Mouse (Mus musculus) kidney, embryonic 14.5 days (tissue): ENCODE measurements around the gene Steap3. TPM values are rescaled to one million over a fixed set of nuclear protein-coding genes. Genes with fewer than 3 reads are reported as not detected.

ENCODE experiments used
- ATAC-seq: fragments of 200-750 bp; cut with Nextera tagmentation; 2 replicates; pipeline ENCODE4 v1.8.0; 2017; ENCODE audit warnings: moderate number of reproducible peaks, mild to moderate bottlenecking, moderate TSS enrichment, moderate library complexity; ENCODE audit not compliant: low FRiP score, low TSS enrichment
- H3K27ac ChIP-seq: fragments of 300-500 bp; sonication (generic); 2 replicates; pipeline ENCODE4 v1.5.1; 2014; ENCODE audit warnings: low read depth, mild to moderate bottlenecking, low read length, moderate library complexity, mixed read lengths
- H3K27me3 ChIP-seq: fragments of 300-500 bp; sonication (generic); 2 replicates; pipeline ENCODE4 v1.6.1; 2014; ENCODE audit warnings: mild to moderate bottlenecking, low read length; ENCODE audit not compliant: control insufficient read depth, insufficient read depth
- H3K36me3 ChIP-seq: fragments of 300-500 bp; sonication (generic); 2 replicates; pipeline ENCODE4 v1.6.1; 2014; ENCODE audit warnings: low read length, mixed read lengths; ENCODE audit not compliant: control insufficient read depth, insufficient read depth
- H3K4me1 ChIP-seq: fragments of 300-500 bp; sonication (generic); 2 replicates; pipeline ENCODE4 v1.6.1; 2014; ENCODE audit warnings: low read length, mixed read lengths; ENCODE audit not compliant: control insufficient read depth, insufficient read depth
- H3K4me2 ChIP-seq: fragments of 300-500 bp; sonication (generic); replicated peaks from 2 replicates; pipeline ENCODE4 v1.6.1; 2014; ENCODE audit warnings: low read depth, mild to moderate bottlenecking, low read length
- H3K4me3 ChIP-seq: fragments of 300-500 bp; sonication (generic); 2 replicates; pipeline ENCODE4 v1.5.1; 2014; ENCODE audit warnings: mild to moderate bottlenecking, low read length
- H3K9ac ChIP-seq: fragments of 300-500 bp; sonication (generic); 2 replicates; pipeline ENCODE4 v1.6.1; 2014; ENCODE audit warnings: low read depth, mild to moderate bottlenecking, low read length, moderate library complexity
- H3K9me3 ChIP-seq: fragments of 300-500 bp; sonication (generic); 2 replicates; pipeline ENCODE4 v1.6.1; 2016; ENCODE audit warnings: low read length; ENCODE audit not compliant: control insufficient read depth
- WGBS: fragments of 180-500 bp; shearing (Covaris S2); extraction: QIAGEN DNeasy Blood & Tissue Kit; methylation state at CpG from one replicate; pipeline ENCODE4 v1.1.7; 2014; 5-methylcytosine and 5-hydroxymethylcytosine counted together
- polyA plus RNA-seq: library from polyadenylated mRNA; unstranded; fragments of >200 nt; fragmentation: Nextera tagmentation; extraction: Ambion mirVana; gene quantifications from 2 replicates; pipeline ENCODE4 v1.2.1, GENCODE M21; 2014

Gene Steap3
- polyA plus RNA-seq, 1 experiment from 2014 or later, result 2.2 TPM

- Histone ChIP-seq H3K27me3 (no peaks in the 10 kb centered on the region), H3K4me1 (no peaks in the 10 kb centered on the region; the same call in 1 of the 2 replicates), H3K27ac (no peak overlapping the region), H3K4me3 (no peak overlapping the region), H3K36me3 (no peaks in the 10 kb centered on the region), H3K4me2 (no peak overlapping the region), H3K9ac (no peak overlapping the region), H3K9me3 (no peaks in the 10 kb centered on the region)
- WGBS, result 30% methylated on average over 9 of the region's 9 CpGs
- no peak; the same call in 1 of the 2 replicates for ATAC-seq
Observed at GRCm38 (mm10) chr1:120258744-120259143, 13.8 kb downstream of the Steap3 start.

DNA sequence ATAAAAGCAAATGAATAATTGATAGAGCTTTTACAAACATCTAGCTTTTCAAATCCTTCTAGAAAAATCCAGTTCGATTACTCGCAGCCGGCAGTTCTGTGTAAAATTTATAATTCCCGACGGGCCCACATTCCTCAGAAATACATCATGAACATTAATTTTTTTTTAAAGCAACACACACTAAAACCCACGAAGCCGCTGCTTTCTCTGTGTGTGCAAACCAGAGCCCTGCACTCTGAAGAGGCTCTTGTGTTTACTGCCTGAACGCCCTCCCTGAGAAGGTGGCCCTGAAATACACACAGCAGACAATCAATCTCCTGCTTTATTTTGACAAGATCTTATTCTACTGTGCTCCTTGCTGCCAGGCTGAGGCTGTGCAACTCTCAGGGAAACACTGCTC, 14.3 kb downstream of the Steap3 start:
- H3K27ac ChIP-seq, result no peak overlapping the region
- H3K36me3 ChIP-seq, result no peaks in the 10 kb centered on the region
- H3K4me1 ChIP-seq, result no peaks in the 10 kb centered on the region; the same call in 1 of the 2 replicates
- H3K4me2 ChIP-seq, result no peak overlapping the region
- 48% methylated on average over 8 of the region's 8 CpGs for WGBS
- H3K4me3 ChIP-seq, result no peak overlapping the region
- no peak overlapping the region for H3K9ac ChIP-seq
- no peak for ATAC-seq
- no peaks in the 10 kb centered on the region for H3K27me3 ChIP-seq
- H3K9me3 ChIP-seq, result no peaks in the 10 kb centered on the region

DNA sequence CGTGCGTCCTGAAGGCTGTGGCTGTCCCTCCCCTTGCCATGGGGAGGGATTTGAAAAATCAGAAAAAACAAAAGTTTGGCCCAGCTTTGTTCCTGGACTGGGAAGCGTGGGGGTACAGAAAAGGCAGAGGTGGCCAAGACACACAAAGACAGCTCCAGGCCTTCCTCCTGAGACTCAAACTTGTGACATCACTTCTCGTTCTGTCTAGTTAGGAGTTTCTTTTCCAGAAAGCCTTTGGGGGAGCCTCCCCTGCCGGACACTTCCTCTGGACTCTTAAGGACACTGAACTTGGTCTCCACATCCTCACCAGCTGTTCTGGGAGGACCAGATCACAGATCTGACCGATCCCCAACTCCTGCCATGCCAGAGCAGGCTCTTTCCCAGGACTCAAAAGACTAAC, 18.8 kb downstream of the Steap3 start:
- no peak overlapping the region for H3K9ac ChIP-seq
- no peak overlapping the region for H3K4me3 ChIP-seq
- H3K4me2 ChIP-seq, result no peak overlapping the region
- WGBS, result 75% methylated on average over 6 of the region's 6 CpGs
- H3K4me1 ChIP-seq, result no peaks in the 10 kb centered on the region; the same call in 1 of the 2 replicates
- no peak for ATAC-seq
- H3K36me3 ChIP-seq, result no peaks in the 10 kb centered on the region
- H3K27ac ChIP-seq, result no peak overlapping the region
- H3K27me3 ChIP-seq, result no peaks in the 10 kb centered on the region
- no peaks in the 10 kb centered on the region for H3K9me3 ChIP-seq

DNA sequence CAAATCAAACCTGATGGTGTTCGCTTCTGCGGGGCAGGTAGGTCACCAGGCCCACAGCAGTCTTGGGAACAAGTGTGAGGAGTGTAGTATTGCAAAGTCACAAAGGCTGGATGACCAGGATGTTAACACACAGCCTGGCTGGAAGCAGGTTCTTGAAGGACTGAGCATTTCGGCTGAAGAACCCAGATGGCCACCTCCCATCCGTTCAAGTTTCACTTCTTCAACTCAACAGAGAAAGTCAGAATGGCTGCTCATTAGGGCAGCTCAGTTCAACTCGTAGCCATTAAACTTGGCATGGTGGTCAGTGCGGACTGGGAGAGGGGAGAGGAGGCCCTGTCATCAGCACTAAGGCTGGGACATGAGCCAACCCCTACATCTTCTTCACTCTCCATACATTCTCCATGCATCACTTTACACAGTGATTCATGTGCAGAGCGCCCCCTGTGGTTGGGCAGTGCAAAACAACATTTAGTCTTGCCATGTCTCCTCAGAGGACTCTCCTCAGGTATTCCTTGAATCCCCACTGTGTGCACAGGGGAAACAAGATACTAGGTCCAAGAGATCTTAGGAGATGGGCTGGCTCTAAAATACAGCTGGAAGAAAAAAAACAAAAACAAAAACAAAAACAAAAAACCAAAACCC, 19.9 kb downstream of the Steap3 start:
- ATAC-seq, result no peak
- Histone ChIP-seq H3K36me3 (no peaks in the 10 kb centered on the region), H3K4me2 (no peak overlapping the region), H3K9ac (no peak overlapping the region), H3K27me3 (no peaks in the 10 kb centered on the region), H3K4me1 (no peaks in the 10 kb centered on the region), H3K27ac (no peak overlapping the region), H3K4me3 (no peak overlapping the region), H3K9me3 (no peaks in the 10 kb centered on the region)
- 89% methylated on average over 7 of the region's 7 CpGs for WGBS

DNA sequence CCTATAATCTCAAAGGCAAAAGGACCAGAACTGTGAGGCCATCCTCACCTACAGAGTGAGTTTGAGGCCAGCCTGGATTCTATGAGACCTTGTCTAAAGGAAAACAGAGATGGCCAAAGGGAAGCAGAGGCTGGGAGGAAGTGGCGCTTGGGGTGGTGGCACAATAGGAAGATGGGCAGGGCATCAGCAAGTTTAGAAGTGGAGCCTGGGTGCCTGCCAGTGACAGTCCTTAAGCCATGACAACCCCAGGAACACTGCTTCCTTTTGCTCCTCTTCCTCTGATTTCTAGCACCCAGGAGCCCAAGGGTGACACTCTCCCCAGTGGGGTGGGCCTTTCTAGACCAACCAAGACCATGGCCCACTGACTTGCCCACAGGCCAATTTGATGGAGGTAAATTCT, 21.3 kb downstream of the Steap3 start:
- no peaks in the 10 kb centered on the region for H3K9me3 ChIP-seq
- H3K4me1 ChIP-seq, result no peaks in the 10 kb centered on the region
- no peaks in the 10 kb centered on the region for H3K27me3 ChIP-seq
- 94% methylated on average over 1 of the region's 1 CpGs for WGBS
- no peak overlapping the region for H3K27ac ChIP-seq
- H3K4me2 ChIP-seq, result no peak overlapping the region
- H3K4me3 ChIP-seq, result no peak overlapping the region
- H3K36me3 ChIP-seq, result no peaks in the 10 kb centered on the region
- no peak overlapping the region for H3K9ac ChIP-seq
- no peak for ATAC-seq

DNA sequence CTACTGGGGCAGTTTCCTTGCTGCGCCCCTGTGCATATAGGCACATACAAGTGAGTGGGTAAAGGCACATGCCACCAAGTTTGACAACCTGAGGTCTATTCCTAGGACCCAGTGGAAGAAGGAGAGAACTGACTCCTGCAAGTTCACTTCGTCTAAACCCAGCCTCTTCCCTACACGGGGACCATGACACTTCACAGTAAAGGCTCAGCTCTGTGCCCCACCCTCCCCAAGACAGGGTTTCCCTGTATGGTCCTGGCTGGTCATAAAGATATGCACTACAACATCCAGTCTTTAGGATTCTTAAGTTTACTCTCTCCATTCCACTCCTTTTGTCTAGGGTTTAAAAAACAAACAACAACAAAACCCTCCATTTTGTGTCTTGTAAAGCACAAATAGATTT, 21.9 kb downstream of the Steap3 start:
- ATAC-seq, result no peak
- Histone ChIP-seq H3K27ac (no peak overlapping the region), H3K9me3 (no peaks in the 10 kb centered on the region), H3K4me3 (no peak overlapping the region), H3K9ac (no peak overlapping the region), H3K36me3 (no peaks in the 10 kb centered on the region), H3K4me2 (no peak overlapping the region), H3K27me3 (no peaks in the 10 kb centered on the region), H3K4me1 (no peaks in the 10 kb centered on the region)
- 76% methylated on average over 3 of the region's 3 CpGs for WGBS

GRCm38 (mm10) chr1:120249842-120250241, 22.7 kb downstream of the Steap3 start:
- H3K4me2 ChIP-seq, result no peak overlapping the region
- H3K27ac ChIP-seq, result no peak overlapping the region
- no peak overlapping the region for H3K9ac ChIP-seq
- H3K4me1 ChIP-seq, result no peaks in the 10 kb centered on the region
- no peaks in the 10 kb centered on the region for H3K27me3 ChIP-seq
- WGBS, result 87% methylated on average over 5 of the region's 5 CpGs
- no peaks in the 10 kb centered on the region for H3K36me3 ChIP-seq
- no peak for ATAC-seq
- H3K9me3 ChIP-seq, result no peaks in the 10 kb centered on the region
- no peak overlapping the region for H3K4me3 ChIP-seq

GRCm38 (mm10) chr1:120248156-120248555, 24.3 kb downstream of the Steap3 start:
- no peaks in the 10 kb centered on the region for H3K4me1 ChIP-seq
- H3K27me3 ChIP-seq, result no peaks in the 10 kb centered on the region
- ATAC-seq, result peak; percentile 41; the same call in 1 of the 2 replicates
- no peak overlapping the region for H3K4me2 ChIP-seq
- H3K9me3 ChIP-seq, result no peaks in the 10 kb centered on the region
- no peaks in the 10 kb centered on the region for H3K36me3 ChIP-seq
- H3K4me3 ChIP-seq, result no peak overlapping the region
- no peak overlapping the region for H3K27ac ChIP-seq
- H3K9ac ChIP-seq, result no peak overlapping the region
- WGBS, result 52% methylated on average over 5 of the region's 5 CpGs

DNA sequence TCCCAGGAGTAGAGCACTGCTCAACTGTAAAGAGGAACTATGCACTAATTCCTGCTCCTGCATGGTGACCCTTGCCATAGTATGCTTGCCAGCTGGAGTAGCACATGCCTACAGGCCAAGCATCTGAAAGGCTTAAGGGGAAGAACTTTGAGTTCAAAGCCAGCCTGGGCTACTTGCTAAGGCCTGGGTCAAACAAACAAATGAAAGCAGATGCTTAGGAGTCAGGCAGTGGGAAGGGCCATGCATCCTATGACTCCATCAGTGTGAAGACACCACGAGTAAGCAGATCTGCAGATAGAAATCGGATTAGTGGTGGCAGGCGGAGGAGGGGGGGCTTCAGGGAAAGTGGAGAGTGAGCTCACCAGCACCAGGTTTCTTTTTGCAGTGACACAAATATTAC, 25.2 kb downstream of the Steap3 start:
- no peaks in the 10 kb centered on the region for H3K9me3 ChIP-seq
- H3K4me3 ChIP-seq, result no peak overlapping the region
- 69% methylated on average over 3 of the region's 3 CpGs for WGBS
- H3K27ac ChIP-seq, result no peak overlapping the region
- no peak for ATAC-seq
- H3K9ac ChIP-seq, result no peak overlapping the region
- no peaks in the 10 kb centered on the region for H3K4me1 ChIP-seq
- H3K4me2 ChIP-seq, result no peak overlapping the region
- H3K27me3 ChIP-seq, result no peaks in the 10 kb centered on the region
- no peaks in the 10 kb centered on the region for H3K36me3 ChIP-seq
